Mouse (Mus musculus) myocyte (in vitro differentiated cells): ENCODE data around the gene Gabpb1. TPM values are rescaled to one million over a fixed set of nuclear protein-coding genes. Genes with fewer than 3 reads are reported as not detected.

Experiments
- H3K27me3 ChIP-seq: one replicate; pipeline ENCODE4 v1.6.1; 2011; ENCODE audit not compliant: control insufficient read depth, insufficient read depth, insufficient read length
- H3K36me3 ChIP-seq: one replicate; pipeline ENCODE4 v1.6.1; 2011; ENCODE audit not compliant: control insufficient read depth, insufficient read depth
- H3K4me2 ChIP-seq: one replicate; pipeline ENCODE4 v1.6.1; 2011; ENCODE audit warnings: low read depth, control low read depth
- H3K4me3 ChIP-seq: one replicate; pipeline ENCODE4 v1.5.1; 2011; ENCODE audit warnings: mild to moderate bottlenecking, control low read depth, moderate library complexity
- H3K79me2 ChIP-seq: one replicate; pipeline ENCODE4 v1.6.1; 2011; ENCODE audit not compliant: control insufficient read depth, insufficient read depth
- H3ac ChIP-seq: one replicate; pipeline ENCODE4 v1.6.1; 2011; ENCODE audit not compliant: control insufficient read depth, insufficient read length
- CEBPB ChIP-seq: IDR thresholded peaks from 2 replicates; pipeline ENCODE4 v1.6.1; 2011; ENCODE audit warnings: mild to moderate bottlenecking, moderate library complexity; ENCODE audit not compliant: poor library complexity, insufficient read depth, severe bottlenecking
- E2F4 ChIP-seq: IDR thresholded peaks from one replicate; pipeline ENCODE4 v1.6.1; 2011; ENCODE audit warnings: mild to moderate bottlenecking, control low read depth, moderate library complexity; ENCODE audit not compliant: insufficient read depth
- MAX ChIP-seq: IDR thresholded peaks from one replicate; pipeline ENCODE4 v1.6.1; 2011; ENCODE audit warnings: low read depth, mild to moderate bottlenecking, control low read depth
- MYOD1 ChIP-seq, 3 experiments: IDR thresholded peaks; one replicate each; pipeline ENCODE4 v1.6.1; 2011; ENCODE audit warnings: control low read depth in 2 of 3, low read depth in 2 of 3, mild to moderate bottlenecking in 2 of 3, moderate library complexity in 1 of 3; ENCODE audit not compliant: insufficient read length in 2 of 3, control insufficient read depth in 1 of 3
- MYOG ChIP-seq, 3 experiments: IDR thresholded peaks; one replicate each; pipeline ENCODE4 v1.6.1; 2011; ENCODE audit warnings: control low read depth in 2 of 3, low read depth in 2 of 3, mild to moderate bottlenecking in 2 of 3; ENCODE audit not compliant: insufficient read length in 2 of 3, control insufficient read depth in 1 of 3, insufficient read depth in 1 of 3
- POLR2A ChIP-seq: IDR thresholded peaks from one replicate; pipeline ENCODE4 v1.6.1; 2011; ENCODE audit warnings: low read depth, mild to moderate bottlenecking, control low read depth, moderate library complexity; ENCODE audit not compliant: insufficient read length
- POLR2AphosphoS2 ChIP-seq: IDR thresholded peaks from one replicate; pipeline ENCODE4 v1.6.1; 2011; ENCODE audit warnings: low read depth, control low read depth; ENCODE audit not compliant: insufficient read length
- REST ChIP-seq: IDR thresholded peaks from one replicate; pipeline ENCODE4 v1.6.1; 2011; ENCODE audit warnings: mild to moderate bottlenecking, control low read depth, moderate library complexity; ENCODE audit not compliant: insufficient read depth, insufficient read length
- SRF ChIP-seq: IDR thresholded peaks from one replicate; pipeline ENCODE4 v1.6.1; 2011; ENCODE audit warnings: low read depth; ENCODE audit not compliant: control insufficient read depth, insufficient read length
- TCF12 ChIP-seq: IDR thresholded peaks from one replicate; pipeline ENCODE4 v1.6.1; 2011; ENCODE audit warnings: mild to moderate bottlenecking, control low read depth; ENCODE audit not compliant: poor library complexity, insufficient read depth, severe bottlenecking
- TCF3 ChIP-seq: IDR thresholded peaks from one replicate; pipeline ENCODE4 v1.6.1; 2011; ENCODE audit warnings: low read depth, control low read depth; ENCODE audit not compliant: insufficient read length
- USF1 ChIP-seq: IDR thresholded peaks from one replicate; pipeline ENCODE4 v1.6.1; 2011; ENCODE audit warnings: low read depth, mild to moderate bottlenecking, control low read depth, moderate library complexity
- polyA plus RNA-seq: library from polyadenylated mRNA; unstranded; fragments of >200 nt; fragmentation: generic; extraction: Trizol; gene quantifications from one replicate; pipeline ENCODE4 v1.2.1, GENCODE M21; 2012; ENCODE audit warnings: missing spikeins

The Gabpb1 gene
- polyA plus RNA-seq, 1 experiment, result 12.3 TPM

GRCm38 (mm10) chr2:126646461-126646860 is 29.7 kb downstream of the Gabpb1 start:
- H3K79me2 ChIP-seq, result no peaks in the 10 kb centered on the region
- H3K27me3 ChIP-seq, result no peaks in the 10 kb centered on the region
- H3K4me3 ChIP-seq, result no peak overlapping the region
- H3K4me2 ChIP-seq, result no peak overlapping the region
- no peak for TF ChIP-seq MYOG (IDR thresholded peaks at IDR 0.05; ENCODE audit: control insufficient read depth in 1 of 3, insufficient read depth in 1 of 3, insufficient read length in 2 of 3, low read depth in 2 of 3)
- TF ChIP-seq TCF12, result no peak
- TF ChIP-seq POLR2AphosphoS2, result no peak
- H3ac ChIP-seq, result no peak overlapping the region
- H3K36me3 ChIP-seq, result peaks cover 52% of the 10 kb centered on the region

- Histone ChIP-seq H3K4me2 (no peak overlapping the region), H3K79me2 (no peaks in the 10 kb centered on the region), H3K27me3 (no peaks in the 10 kb centered on the region), H3K4me3 (no peak overlapping the region), H3K36me3 (peaks cover 60% of the 10 kb centered on the region), H3ac (no peak overlapping the region)
- no peak for TF ChIP-seq CEBPB
- TF ChIP-seq E2F4, result no peak
- TF ChIP-seq USF1, result no peak
Measured at GRCm38 (mm10) chr2:126644768-126645167, 31.4 kb downstream of the Gabpb1 start.

GRCm38 (mm10) chr2:126640298-126640697 is 35.8 kb downstream of the Gabpb1 start:
- no peaks in the 10 kb centered on the region for H3K27me3 ChIP-seq
- H3K36me3 ChIP-seq, result peaks cover 37% of the 10 kb centered on the region
- TF ChIP-seq TCF12 (no peak), MAX (no peak), POLR2A (no peak), POLR2AphosphoS2 (no peak), REST (no peak)
- H3K4me2 ChIP-seq, result no peak overlapping the region
- no peak overlapping the region for H3K4me3 ChIP-seq
- no peaks in the 10 kb centered on the region for H3K79me2 ChIP-seq
- no peak overlapping the region for H3ac ChIP-seq

- TF ChIP-seq REST, result no peak
- TF ChIP-seq E2F4, result no peak
- TF ChIP-seq MYOG (IDR thresholded peaks at IDR 0.05; ENCODE audit: control insufficient read depth in 1 of 3, insufficient read depth in 1 of 3, insufficient read length in 2 of 3, low read depth in 2 of 3), result no peak
- no peak for TF ChIP-seq CEBPB
- no peak for TF ChIP-seq POLR2A
- TF ChIP-seq MYOD1 (IDR thresholded peaks at IDR 0.05; ENCODE audit: control insufficient read depth in 1 of 3, insufficient read length in 2 of 3, low read depth in 2 of 3), result no peak
- no peak for TF ChIP-seq POLR2AphosphoS2
- no peak for TF ChIP-seq SRF
- no peak for TF ChIP-seq TCF3
- TF ChIP-seq TCF12, result no peak
- Histone ChIP-seq H3ac (no peak overlapping the region), H3K36me3 (peaks cover 28% of the 10 kb centered on the region), H3K4me3 (no peak overlapping the region), H3K27me3 (no peaks in the 10 kb centered on the region), H3K79me2 (no peaks in the 10 kb centered on the region), H3K4me2 (no peak overlapping the region)
Measured at GRCm38 (mm10) chr2:126635939-126636823, 40.0 kb downstream of the Gabpb1 start.

- Histone ChIP-seq H3K27me3 (no peaks in the 10 kb centered on the region), H3K36me3 (peaks cover 9% of the 10 kb centered on the region), H3K79me2 (no peaks in the 10 kb centered on the region), H3K4me2 (no peak overlapping the region), H3K4me3 (no peak overlapping the region), H3ac (no peak overlapping the region)
- TF ChIP-seq MYOD1 (IDR thresholded peaks at IDR 0.05; ENCODE audit: control insufficient read depth in 1 of 3, insufficient read length in 2 of 3, low read depth in 2 of 3), result no peak
Measured at GRCm38 (mm10) chr2:126633165-126633564, 43.0 kb downstream of the Gabpb1 start.
